Mouse (Mus musculus) forebrain, postnatal 0 days (tissue): ENCODE results near the gene Srsf12. TPM values are rescaled to one million over a fixed set of nuclear protein-coding genes. Genes with fewer than 3 reads are reported as not detected.

Experiments used
- ATAC-seq: fragments of 200-750 bp; cut with Nextera tagmentation; 2 replicates; pipeline ENCODE4 v1.8.0; 2017; ENCODE audit warnings: mild to moderate bottlenecking, moderate library complexity
- DNase-seq: peaks from one replicate; pipeline ENCODE4 v3.0.0-alpha.2; 2015
- H3K27ac ChIP-seq: fragments of 300-500 bp; sonication (generic); 2 replicates; pipeline ENCODE4 v1.5.1; 2014; ENCODE audit warnings: low read depth, mild to moderate bottlenecking, antibody characterized with exemption, low read length, moderate library complexity, mixed read lengths
- H3K27me3 ChIP-seq: fragments of 300-500 bp; sonication (generic); 2 replicates; pipeline ENCODE4 v1.6.1; 2014; ENCODE audit warnings: mild to moderate bottlenecking, low read length, mixed read lengths; ENCODE audit not compliant: insufficient read depth
- H3K36me3 ChIP-seq: fragments of 300-500 bp; sonication (generic); 2 replicates; pipeline ENCODE4 v1.6.1; 2014; ENCODE audit warnings: mild to moderate bottlenecking, moderate library complexity; ENCODE audit not compliant: insufficient read depth
- H3K4me1 ChIP-seq: fragments of 300-500 bp; sonication (generic); 2 replicates; pipeline ENCODE4 v1.6.1; 2014; ENCODE audit warnings: antibody characterized with exemption; ENCODE audit not compliant: insufficient read depth
- H3K4me2 ChIP-seq: fragments of 300-500 bp; sonication (generic); 2 replicates; pipeline ENCODE4 v1.6.1; 2014; ENCODE audit warnings: low read depth, mild to moderate bottlenecking, moderate library complexity
- H3K4me3 ChIP-seq: fragments of 300-500 bp; sonication (generic); 2 replicates; pipeline ENCODE4 v1.5.1; 2014; ENCODE audit warnings: low read depth, low read length, mixed read lengths
- H3K9ac ChIP-seq: fragments of 300-500 bp; sonication (generic); 2 replicates; pipeline ENCODE4 v1.6.1; 2014; ENCODE audit warnings: mild to moderate bottlenecking
- H3K9me3 ChIP-seq: fragments of 300-500 bp; sonication (generic); 2 replicates; pipeline ENCODE4 v1.6.1; 2016; ENCODE audit warnings: low read length
- CTCF ChIP-seq: sonication (generic); IDR thresholded peaks from 2 replicates; pipeline ENCODE4 v1.5.1; 2016; ENCODE audit warnings: antibody characterized with exemption, control low read depth, low read depth
- WGBS: fragments of 180-500 bp; shearing (Covaris S2); extraction: QIAGEN DNeasy Blood & Tissue Kit; methylation state at CpG from one replicate; pipeline ENCODE4 v1.1.7; 2014; 5-methylcytosine and 5-hydroxymethylcytosine counted together
- polyA plus RNA-seq: library from polyadenylated mRNA; unstranded; fragments of >200 nt; fragmentation: Nextera tagmentation; extraction: Ambion mirVana; gene quantifications from 2 replicates; pipeline ENCODE4 v1.2.1, GENCODE M21; 2015
- total RNA-seq: library from RNA; depleted of rRNA; stranded (reverse); fragments of >200 nt; gene quantifications from 2 replicates; pipeline ENCODE4 v1.2.3, GENCODE M21; 2014; rRNA removed

The Srsf12 gene
- total and polyA plus RNA-seq, 2 experiments from 2014 or later = 43.3 to 68.4 TPM

GRCm38 (mm10) chr4:33262897-33263296, 54.1 kb downstream of the Srsf12 start:
- TF ChIP-seq CTCF = no peak
- 65% methylated on average over 1 of the region's 1 CpGs for WGBS
- H3K36me3 ChIP-seq = no peaks in the 10 kb centered on the region

GRCm38 (mm10) chr4:33264979-33265726, 56.4 kb downstream of the Srsf12 start:
- Histone ChIP-seq H3K27me3 (no peaks in the 10 kb centered on the region), H3K9ac (no peak overlapping the region), H3K4me1 (no peaks in the 10 kb centered on the region), H3K27ac (no peak overlapping the region), H3K36me3 (no peaks in the 10 kb centered on the region), H3K4me3 (no peak overlapping the region), H3K9me3 (no peaks in the 10 kb centered on the region), H3K4me2 (no peak overlapping the region)
- WGBS = 88% methylated on average over 11 of the region's 11 CpGs
- DNase-seq (no peak), ATAC-seq (no peak)
- TF ChIP-seq CTCF = no peak

More at GRCm38 (mm10) chr4:33262897-33263296, 54.1 kb downstream of the Srsf12 start:
- ATAC-seq (no peak), DNase-seq (no peak)
- H3K4me2 ChIP-seq = no peak overlapping the region
- H3K9ac ChIP-seq = no peak overlapping the region
- no peaks in the 10 kb centered on the region for H3K4me1 ChIP-seq
- H3K9me3 ChIP-seq = no peaks in the 10 kb centered on the region
- H3K4me3 ChIP-seq = no peak overlapping the region
- H3K27ac ChIP-seq = no peak overlapping the region
- H3K27me3 ChIP-seq = no peaks in the 10 kb centered on the region

GRCm38 (mm10) chr4:33270386-33271314, 61.9 kb downstream of the Srsf12 start:
- Histone ChIP-seq H3K27me3 (no peaks in the 10 kb centered on the region), H3K9me3 (no peaks in the 10 kb centered on the region), H3K4me2 (no peak overlapping the region), H3K4me3 (no peak overlapping the region), H3K27ac (no peak overlapping the region), H3K4me1 (no peaks in the 10 kb centered on the region), H3K36me3 (no peaks in the 10 kb centered on the region), H3K9ac (no peak overlapping the region)
- DNase-seq (no peak), ATAC-seq (no peak)
- WGBS = 81% methylated on average over 11 of the region's 11 CpGs
- TF ChIP-seq CTCF = no peak

GRCm38 (mm10) chr4:33273437-33273836, 64.6 kb downstream of the Srsf12 start:
- no peak overlapping the region for H3K4me2 ChIP-seq
- no peak overlapping the region for H3K9ac ChIP-seq
- no peak overlapping the region for H3K4me3 ChIP-seq
- TF ChIP-seq CTCF = no peak
- H3K27me3 ChIP-seq = no peaks in the 10 kb centered on the region
- WGBS = 85% methylated on average over 3 of the region's 3 CpGs
- no peaks in the 10 kb centered on the region for H3K4me1 ChIP-seq
- no peaks in the 10 kb centered on the region for H3K9me3 ChIP-seq
- H3K36me3 ChIP-seq = no peaks in the 10 kb centered on the region
- DNase-seq (no peak), ATAC-seq (no peak)
- no peak overlapping the region for H3K27ac ChIP-seq

- WGBS = 92% methylated on average over 3 of the region's 3 CpGs
- Histone ChIP-seq H3K27ac (no peak overlapping the region), H3K36me3 (no peaks in the 10 kb centered on the region), H3K4me2 (no peak overlapping the region), H3K4me3 (no peak overlapping the region), H3K27me3 (no peaks in the 10 kb centered on the region), H3K4me1 (no peaks in the 10 kb centered on the region), H3K9ac (no peak overlapping the region), H3K9me3 (no peaks in the 10 kb centered on the region)
- DNase-seq (no peak), ATAC-seq (no peak)
- no peak for TF ChIP-seq CTCF
Observed at GRCm38 (mm10) chr4:33281891-33282685, 73.3 kb downstream of the Srsf12 start.

Other genes starting within 250 kb of the Srsf12 start
- gene Rragd, start 226.0 kb upstream of the Srsf12 start, total RNA-seq = 45.3 and 53.0 TPM in 2 replicates
- gene Rragd, start 226.0 kb upstream of the Srsf12 start, polyA plus RNA-seq = 21.8 and 30.6 TPM in 2 replicates
- gene Ube2j1, start 177.6 kb upstream of the Srsf12 start, total RNA-seq = 88.5 and 106 TPM in 2 replicates
- gene Ube2j1, start 177.6 kb upstream of the Srsf12 start, polyA plus RNA-seq = 53.6 and 61.2 TPM in 2 replicates
- 0.54 TPM in 1 of 2 replicates, not detected in the other for gene Gabrr2, start 146.0 kb upstream of the Srsf12 start, total RNA-seq
- gene Gabrr2, start 146.0 kb upstream of the Srsf12 start, polyA plus RNA-seq = not detected in 2 replicates
- gene Gabrr1, start 76.5 kb upstream of the Srsf12 start, total RNA-seq = 0.46 and 0.67 TPM in 2 replicates
- gene Gabrr1, start 76.5 kb upstream of the Srsf12 start, polyA plus RNA-seq = 0.22 and 0.25 TPM in 2 replicates
- gene Pm20d2, start 19.3 kb upstream of the Srsf12 start, total RNA-seq = 8.0 and 11.3 TPM in 2 replicates
- gene Pm20d2, start 19.3 kb upstream of the Srsf12 start, polyA plus RNA-seq = 2.3 and 3.3 TPM in 2 replicates
- gene Pnrc1, start 81.2 kb downstream of the Srsf12 start, total RNA-seq = 79.9 and 112 TPM in 2 replicates
- gene Pnrc1, start 81.2 kb downstream of the Srsf12 start, polyA plus RNA-seq = 55.1 and 57.1 TPM in 2 replicates
- 22.5 and 32.7 TPM in 2 replicates for gene Rngtt, start 101.3 kb downstream of the Srsf12 start, total RNA-seq
- 11.5 and 16.1 TPM in 2 replicates for gene Rngtt, start 101.3 kb downstream of the Srsf12 start, polyA plus RNA-seq